Mouse (Mus musculus) naive thymus-derived CD4-positive, alpha-beta T cell, adult 2 months (primary cell): ENCODE measurements around the gene Ly6g6d.

ENCODE experiments used
- DNase-seq: peaks from one replicate; pipeline ENCODE4 v3.0.0-alpha.2; 2011; ENCODE audit warnings: low read depth

The Ly6g6d gene

GRCm38 (mm10) chr17:35068213-35068914 is 9.5 kb downstream of the Ly6g6d start:
- no peak for DNase-seq

DNA sequence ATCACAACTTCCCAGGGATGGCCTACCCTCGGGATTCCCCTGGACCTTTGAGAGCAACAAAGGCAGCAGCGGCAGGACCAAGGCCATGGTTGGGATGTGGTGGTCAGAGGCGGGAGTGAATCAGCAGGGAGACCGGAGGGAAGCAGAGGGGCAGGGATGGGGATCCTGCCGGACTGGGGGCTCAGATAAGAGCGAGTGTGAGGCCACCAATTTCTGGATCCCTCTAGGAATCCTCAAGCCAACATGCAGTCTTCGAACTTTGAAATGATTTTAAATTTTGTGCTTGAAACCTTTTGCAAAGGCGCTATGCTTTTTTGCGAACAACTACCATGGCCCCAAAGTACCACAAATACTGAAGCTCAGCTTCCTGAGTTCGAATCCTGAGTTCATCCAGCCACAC is 11.8 kb downstream of the Ly6g6d start, which contains the start of gene Mpig6b:
Mpig6b (minus strand) TSS at position 101 of the 400 bp plus-strand sequence.
- no peak for DNase-seq

GRCm38 (mm10) chr17:35064951-35065947 is 12.6 kb downstream of the Ly6g6d start, which contains the start of gene Ly6g6c:
TSS of gene Ly6g6c (plus strand) at chr17:35065388.
- peak; percentile 54 for DNase-seq

GRCm38 (mm10) chr17:35064378-35064877 is 13.4 kb downstream of the Ly6g6d start:
- DNase-seq, result no peak

DNA sequence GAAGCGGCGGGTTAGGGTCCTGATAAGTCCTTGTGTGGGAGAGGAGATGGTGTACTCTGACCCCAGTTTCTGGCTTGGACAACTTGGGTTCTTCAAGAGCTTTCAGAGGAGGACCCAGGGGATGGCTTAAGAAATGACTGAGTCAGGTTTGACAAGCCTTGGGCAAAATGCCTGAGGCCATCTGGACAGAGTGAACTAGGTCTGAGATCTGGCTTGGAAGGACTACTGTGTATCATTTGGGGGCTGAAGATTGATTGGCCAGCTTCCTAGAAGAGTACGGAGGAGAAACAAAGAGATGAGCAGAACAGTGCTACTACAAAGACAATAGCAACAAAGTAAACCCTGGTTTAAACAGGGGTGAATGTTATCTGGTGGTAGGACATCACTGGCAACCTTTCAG is 14.4 kb downstream of the Ly6g6d start:
- no peak for DNase-seq

GRCm38 (mm10) chr17:35061299-35061698 is 16.6 kb downstream of the Ly6g6d start:
- DNase-seq, result no peak

DNA sequence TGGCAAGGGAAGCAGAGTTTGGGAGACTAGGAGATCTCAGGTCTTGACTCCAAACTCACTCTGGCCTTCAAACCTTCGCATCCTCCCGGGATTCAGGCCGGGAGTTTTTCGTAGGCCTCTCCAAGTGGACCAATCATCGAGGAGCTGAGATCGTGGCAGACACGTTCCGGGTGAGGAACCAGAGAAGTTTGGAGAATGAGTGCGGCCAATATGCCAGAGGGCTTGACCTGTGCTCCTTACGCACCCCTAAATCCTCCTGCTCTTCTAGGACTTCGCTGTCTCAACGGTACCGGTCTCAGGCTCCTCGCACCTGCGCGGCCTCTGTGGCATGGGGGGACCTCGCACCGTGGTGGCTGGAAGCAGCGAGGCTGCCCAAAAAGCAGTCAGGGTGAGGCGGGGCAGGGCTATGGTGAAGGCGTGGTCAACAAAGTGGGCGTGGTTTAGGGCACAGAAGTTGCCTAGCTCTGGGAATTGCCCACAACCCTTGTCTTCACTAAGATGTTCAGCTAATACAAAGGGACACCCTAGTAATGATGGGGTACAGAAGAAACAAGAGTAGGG is 17.0 kb downstream of the Ly6g6d start:
- no peak for DNase-seq

GRCm38 (mm10) chr17:35060071-35060470 is 17.8 kb downstream of the Ly6g6d start:
- no peak for DNase-seq

DNA sequence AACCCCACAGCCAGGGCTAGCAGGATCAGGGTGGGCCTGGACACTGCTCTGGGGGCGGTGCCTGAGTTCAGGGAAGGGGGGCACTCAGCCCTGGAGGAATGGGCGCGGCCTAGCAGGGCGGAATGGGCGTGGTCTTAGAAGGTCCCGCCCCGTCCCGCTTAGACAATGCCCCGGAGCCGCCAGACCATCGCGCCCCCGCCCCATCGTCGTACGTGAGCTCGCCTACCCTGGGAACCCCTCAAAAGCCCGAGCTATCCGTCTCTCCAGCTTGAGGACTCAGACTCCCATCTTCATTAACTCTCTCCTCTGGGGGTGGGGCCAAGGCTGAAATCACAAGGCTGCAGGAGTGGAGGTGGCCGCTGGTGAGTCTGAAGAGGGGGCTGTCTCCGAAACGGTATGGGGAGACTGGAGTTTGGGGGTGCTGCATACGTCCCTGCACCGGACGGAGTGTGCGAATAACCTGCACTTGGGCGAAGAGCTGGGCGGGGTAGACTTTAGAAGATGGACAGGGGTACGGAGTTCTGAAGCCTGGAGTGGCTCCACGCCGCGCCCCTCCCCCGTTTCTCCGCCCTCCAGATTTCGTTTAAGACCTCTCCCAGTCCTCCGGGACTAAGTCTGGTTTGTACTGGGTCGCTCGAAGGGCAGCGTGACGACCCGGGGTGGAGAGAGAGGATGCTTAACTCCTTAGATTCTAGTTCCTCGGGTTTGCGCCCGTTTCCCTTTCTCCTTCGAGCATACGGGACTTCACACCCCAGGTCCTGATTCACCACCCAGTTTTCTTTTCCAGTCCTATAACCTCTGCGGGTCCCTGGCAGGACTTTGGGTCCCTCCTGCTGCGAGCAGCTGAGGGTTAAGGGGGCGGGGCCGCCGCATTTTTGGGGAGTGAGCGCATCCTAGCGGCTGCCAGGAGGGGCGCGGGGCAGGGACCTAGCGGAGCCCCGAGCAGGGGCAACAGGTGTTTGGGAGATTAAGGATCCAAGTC is 18.7 kb downstream of the Ly6g6d start, which contains the start of gene Ddah2:
Ddah2 (plus strand) TSS at position 125 of the 982 bp plus-strand sequence.
- DNase-seq, result peak; percentile 90

DNA sequence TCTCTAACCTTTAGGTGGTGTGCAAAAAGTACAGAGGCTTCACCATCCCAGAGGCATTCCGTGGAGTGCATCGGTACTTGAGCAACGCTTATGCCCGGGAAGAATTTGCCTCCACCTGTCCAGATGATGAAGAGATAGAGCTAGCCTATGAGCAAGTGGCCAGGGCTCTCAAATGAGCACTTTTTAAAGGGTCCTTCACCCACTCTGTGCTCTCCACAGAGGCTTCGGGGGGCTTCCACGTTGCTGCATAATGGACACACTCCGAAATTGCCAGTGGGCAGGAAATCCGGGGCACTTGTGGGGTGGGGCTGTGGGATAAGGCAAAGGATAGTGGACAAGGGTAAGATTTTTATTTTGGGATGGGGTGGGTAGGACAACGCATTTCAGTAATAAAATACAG is 19.5 kb downstream of the Ly6g6d start:
- DNase-seq, result no peak

DNA sequence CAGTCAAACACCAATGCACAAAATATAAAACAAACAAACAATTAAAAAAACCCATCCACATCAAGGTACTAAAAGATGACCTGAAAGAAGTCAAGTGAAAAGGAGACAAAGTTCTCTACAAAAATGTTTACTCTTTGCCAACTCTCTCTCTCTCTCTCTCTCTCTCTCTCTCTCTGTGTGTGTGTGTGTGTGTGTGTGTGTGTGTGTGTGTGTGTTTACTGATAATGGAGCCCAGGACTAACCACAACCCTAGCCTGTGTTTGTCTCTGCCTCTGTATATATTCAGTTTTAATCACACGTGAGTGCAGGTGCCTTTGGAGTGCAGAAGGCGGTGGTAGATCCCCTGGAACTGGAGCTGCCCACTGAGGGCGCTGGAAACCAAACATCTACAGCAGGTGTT is 20.8 kb downstream of the Ly6g6d start:
- no peak for DNase-seq

- no peak for DNase-seq
Measured at GRCm38 (mm10) chr17:35055691-35056495, 22.0 kb downstream of the Ly6g6d start.

DNA sequence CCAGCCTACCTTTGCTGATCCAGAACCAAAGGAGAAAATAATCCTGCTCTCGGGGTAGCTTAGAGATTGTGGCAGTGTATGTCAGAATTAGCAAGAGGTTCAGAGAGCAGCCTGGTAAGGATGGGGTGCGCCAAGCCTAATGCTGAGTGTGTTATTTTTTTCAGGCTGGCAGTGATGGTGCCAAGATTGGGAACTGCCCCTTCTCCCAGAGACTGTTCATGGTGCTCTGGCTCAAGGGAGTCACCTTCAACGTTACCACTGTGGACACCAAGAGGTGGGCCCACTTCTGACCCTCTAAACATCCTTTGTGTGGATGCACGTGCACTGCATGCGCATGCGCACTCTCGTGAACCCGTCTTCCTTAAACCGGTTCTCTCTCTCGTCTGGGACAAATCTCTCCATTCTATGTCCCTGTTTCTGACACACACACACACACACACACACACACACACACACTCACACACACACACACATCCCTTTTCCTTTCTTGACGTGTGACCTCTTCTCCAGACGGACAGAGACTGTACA is 25.5 kb downstream of the Ly6g6d start:
- DNase-seq, result no peak

DNA sequence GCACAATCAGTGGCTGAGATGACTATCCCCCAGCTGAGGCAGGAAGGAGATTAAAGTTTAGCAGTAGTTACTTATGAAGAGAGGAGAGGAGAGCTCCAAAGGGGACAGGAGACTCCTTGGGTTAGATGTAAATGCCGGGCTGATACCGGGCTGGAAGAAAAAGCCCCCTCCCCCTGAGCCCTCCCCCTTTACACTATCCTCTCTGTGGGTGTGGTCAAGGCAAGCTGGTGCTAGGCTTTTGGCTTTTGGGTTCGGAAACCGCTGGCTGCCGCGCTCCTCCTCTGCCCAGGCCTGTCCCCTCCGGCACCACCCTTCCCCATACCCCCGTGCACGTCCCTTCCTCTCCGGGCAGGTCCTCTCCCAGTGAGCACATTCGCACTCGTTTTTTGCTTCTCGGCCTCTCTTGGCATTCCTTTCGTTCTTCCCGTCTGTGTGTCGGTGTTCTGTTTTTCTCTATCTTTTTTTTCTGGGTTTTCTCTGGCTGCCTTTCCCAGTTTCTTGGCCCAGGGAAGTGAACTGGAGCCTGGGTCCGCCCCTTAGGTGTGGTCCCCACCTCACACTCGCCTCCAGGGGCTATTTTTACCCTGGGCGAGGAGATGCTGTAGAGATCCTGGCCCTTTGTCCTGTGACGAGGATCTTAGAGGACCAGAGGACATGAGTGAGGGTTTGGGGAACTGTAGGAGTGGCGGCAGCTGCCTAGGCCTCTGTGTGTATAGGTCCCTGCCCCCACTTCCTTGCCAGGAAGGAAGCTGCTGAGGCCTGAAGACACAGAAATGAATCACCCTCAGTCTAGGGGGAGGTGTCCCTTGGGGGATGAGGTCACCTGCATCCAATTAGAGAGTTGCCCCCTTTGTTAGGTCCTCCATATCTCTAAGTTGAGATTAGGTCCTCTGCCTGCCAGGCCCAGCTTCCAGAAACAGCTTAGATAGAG is 26.4 kb downstream of the Ly6g6d start:
- DNase-seq, result peak; percentile 80

GRCm38 (mm10) chr17:35050126-35050750 is 27.6 kb downstream of the Ly6g6d start:
- peak; percentile 70 for DNase-seq

DNA sequence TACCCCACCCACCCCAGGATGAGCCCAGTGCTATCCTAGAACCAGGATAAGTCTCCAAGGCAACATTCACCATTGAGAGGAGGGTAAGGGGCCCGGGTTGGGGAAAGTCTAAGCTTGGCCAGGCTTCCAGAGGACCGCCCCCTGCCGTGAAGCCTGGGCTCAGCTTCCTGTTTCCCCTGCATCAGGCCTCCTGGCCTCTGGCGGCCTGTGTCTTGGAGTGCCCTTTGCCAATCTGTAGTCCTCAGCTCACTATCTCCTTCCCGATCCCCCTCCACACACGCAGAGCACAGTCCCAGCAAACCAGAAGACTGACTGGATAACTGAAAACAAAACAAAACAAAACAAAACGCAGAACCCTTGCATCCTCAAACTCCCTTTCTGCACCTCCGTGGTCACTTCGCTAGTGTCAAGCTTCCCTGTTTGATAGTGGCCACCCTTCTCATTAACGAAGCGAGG is 28.3 kb downstream of the Ly6g6d start, which contains the start of gene Clic1:
Clic1 (plus strand) TSS at position 406 of the 456 bp plus-strand sequence.
- DNase-seq, result peak; percentile 53

DNA sequence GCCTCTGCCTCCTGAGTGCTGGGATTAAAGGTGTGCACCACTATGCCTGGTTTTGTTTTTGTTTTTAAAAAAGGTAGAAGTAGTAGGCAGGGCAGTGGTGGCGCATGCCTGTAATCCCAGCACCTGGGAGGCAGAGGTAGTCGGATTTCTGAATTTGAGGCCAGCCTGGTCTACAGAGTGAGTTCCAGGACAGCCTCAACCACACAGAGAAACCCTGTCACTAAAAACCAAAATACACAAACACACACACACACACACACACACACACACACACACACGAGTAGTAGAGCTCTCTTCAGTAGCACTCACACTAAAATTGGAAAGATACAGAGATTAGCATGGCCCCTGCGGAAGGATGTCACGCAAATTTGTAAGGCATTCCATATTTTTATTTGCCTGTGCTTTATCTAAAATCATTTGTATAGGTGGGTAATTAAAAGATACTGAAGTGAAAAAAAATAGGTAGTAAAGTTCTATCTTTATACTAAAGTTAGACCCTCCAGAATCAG is 28.9 kb downstream of the Ly6g6d start:
- DNase-seq, result peak; percentile 31
